Mouse (Mus musculus): ENCODE results near the gene Fgf22. TPM values are rescaled to one million over a fixed set of nuclear protein-coding genes. Genes with fewer than 3 reads are reported as not detected.

Gene Fgf22
- total RNA-seq, 2 experiments from 2014 or later: not detected

- peak; percentile 92 for DNase-seq
Observed at GRCm38 (mm10) chr10:79767372-79768244, 12.7 kb downstream of the Fgf22 start.

- DNase-seq: peak; percentile 71
Observed at GRCm38 (mm10) chr10:79768400-79768799, 13.5 kb downstream of the Fgf22 start.

- DNase-seq: no peak
Observed at GRCm38 (mm10) chr10:79769329-79769728, 14.5 kb downstream of the Fgf22 start.

- DNase-seq: no peak
Observed at GRCm38 (mm10) chr10:79772320-79772719, 17.4 kb downstream of the Fgf22 start.

GRCm38 (mm10) chr10:79773208-79773607 lies 18.3 kb downstream of the Fgf22 start:
- DNase-seq: no peak

GRCm38 (mm10) chr10:79774486-79775279 lies 19.8 kb downstream of the Fgf22 start:
- no peak for DNase-seq

GRCm38 (mm10) chr10:79777103-79777531 lies 22.2 kb downstream of the Fgf22 start, which contains the start of gene Fstl3:
Gene Fstl3 (plus strand): TSS chr10:79777272.
- DNase-seq: no peak

GRCm38 (mm10) chr10:79778006-79778405 lies 23.1 kb downstream of the Fgf22 start:
- DNase-seq: peak; percentile 50

GRCm38 (mm10) chr10:79779193-79779592 lies 24.3 kb downstream of the Fgf22 start:
- DNase-seq: no peak

- DNase-seq: peak; percentile 94
Observed at GRCm38 (mm10) chr10:79779784-79780663, 25.1 kb downstream of the Fgf22 start.

GRCm38 (mm10) chr10:79780664-79781015 lies 25.8 kb downstream of the Fgf22 start:
- no peak for DNase-seq

- DNase-seq: no peak
Observed at GRCm38 (mm10) chr10:79781139-79781538, 26.3 kb downstream of the Fgf22 start.

- no peak for DNase-seq
Observed at GRCm38 (mm10) chr10:79781956-79782355, 27.1 kb downstream of the Fgf22 start.

- DNase-seq: no peak
Observed at GRCm38 (mm10) chr10:79783050-79783449, 28.2 kb downstream of the Fgf22 start.

- DNase-seq: no peak
Observed at GRCm38 (mm10) chr10:79783920-79784800, 29.3 kb downstream of the Fgf22 start.

GRCm38 (mm10) chr10:79788386-79789158 lies 33.7 kb downstream of the Fgf22 start:
- DNase-seq: peak; percentile 81

GRCm38 (mm10) chr10:79789581-79789980 lies 34.7 kb downstream of the Fgf22 start:
- DNase-seq: no peak

GRCm38 (mm10) chr10:79790861-79791260 lies 36.0 kb downstream of the Fgf22 start, which contains the start of gene Prss57:
Gene Prss57 (minus strand): TSS chr10:79790961.
- no peak for DNase-seq

GRCm38 (mm10) chr10:79792339-79793040 lies 37.6 kb downstream of the Fgf22 start:
- no peak for DNase-seq

All from gastrocnemius, postnatal 10 days (tissue).